Mouse (Mus musculus) right cerebral cortex, adult 2 months (tissue): ENCODE measurements around the gene Tmem254c.
"Not testable (repeated sequence)": the region's sequence is repeated elsewhere in the genome, so short reads cannot be mapped to it uniquely, and the experiment has no call there.

ENCODE experiments used
- DNase-seq, 2 experiments: peaks; one replicate each; pipeline ENCODE4 v3.0.0; 2021 to 2022; ENCODE audit warnings: low spot score in 2 of 2

Tmem254c gene

GRCm38 (mm10) chr14:26067325-26067633 is at the start of gene Tmem254c:
Tmem254c (minus strand) TSS chr14:26067355.
- DNase-seq, result not testable (repeated sequence)

- DNase-seq, result not testable (repeated sequence)
Measured at GRCm38 (mm10) chr14:26097622-26098021, 30.5 kb upstream of the Tmem254c start.

GRCm38 (mm10) chr14:26081997-26082396 is 14.8 kb upstream of the Tmem254c start, which contains the start of gene Cphx3:
Cphx3 (plus strand) TSS chr14:26082297.
- DNase-seq, result not testable (repeated sequence)

- DNase-seq, result not testable (repeated sequence)
Measured at GRCm38 (mm10) chr14:26081216-26081615, 14.1 kb upstream of the Tmem254c start, which contains the start of gene Cphx2. Cphx2 (plus strand) TSS chr14:26081516.

GRCm38 (mm10) chr14:26076620-26077390 is 9.7 kb upstream of the Tmem254c start:
- DNase-seq, result not testable (repeated sequence)

- DNase-seq, result not testable (repeated sequence)
Measured at GRCm38 (mm10) chr14:26066574-26067324, 406 bp downstream of the Tmem254c start.

GRCm38 (mm10) chr14:26059362-26059761 is 7.8 kb downstream of the Tmem254c start:
- DNase-seq, result not testable (repeated sequence)

DNA sequence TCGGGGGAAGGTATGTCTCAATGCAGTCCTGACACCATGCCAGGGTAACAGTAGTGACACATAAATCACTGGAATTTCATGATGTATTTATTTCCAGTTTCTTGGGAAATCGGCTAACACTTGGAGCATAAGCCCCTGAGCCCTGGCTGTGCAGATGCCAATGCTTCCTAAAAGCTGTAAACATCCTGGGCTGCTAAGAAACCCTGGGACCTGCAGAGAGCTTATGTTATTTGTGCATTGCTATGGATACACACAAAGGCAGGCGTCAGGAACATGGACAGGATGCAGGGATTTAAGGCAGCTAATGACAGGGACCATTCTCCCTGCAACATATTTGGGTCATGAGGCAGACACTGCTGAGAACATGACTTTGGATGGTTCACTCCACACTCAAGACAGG is 9.0 kb downstream of the Tmem254c start:
- DNase-seq, result not testable (repeated sequence)

GRCm38 (mm10) chr14:26048767-26049166 is 18.4 kb downstream of the Tmem254c start:
- not testable (repeated sequence) for DNase-seq

GRCm38 (mm10) chr14:26047026-26047425 is 20.1 kb downstream of the Tmem254c start:
- not testable (repeated sequence) for DNase-seq

DNA sequence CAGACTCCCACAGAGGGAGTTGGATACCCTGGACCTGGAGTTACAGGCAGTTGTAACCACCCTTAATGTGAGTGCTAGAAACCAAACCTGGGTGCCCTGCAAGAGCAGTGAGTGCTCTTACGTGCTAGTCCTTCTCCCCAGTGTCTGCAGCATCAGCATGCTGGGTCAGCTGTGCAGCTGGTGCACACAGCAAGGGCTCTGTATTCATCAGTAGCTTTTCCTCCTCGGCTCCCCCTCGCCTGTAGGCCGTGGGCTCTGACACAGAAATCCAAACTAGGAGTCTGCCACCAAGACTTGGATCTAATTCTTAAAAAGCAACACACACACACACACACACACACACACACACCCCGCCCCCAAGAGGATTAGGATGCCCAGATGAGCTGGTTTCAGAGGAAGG is 22.1 kb downstream of the Tmem254c start:
- not testable (repeated sequence) for DNase-seq

- DNase-seq, result not testable (repeated sequence)
Measured at GRCm38 (mm10) chr14:26042611-26043010, 24.5 kb downstream of the Tmem254c start, which contains the start of gene Gm9780. Gm9780 (minus strand) TSS chr14:26042711.

GRCm38 (mm10) chr14:26035439-26035838 is 31.7 kb downstream of the Tmem254c start:
- not testable (repeated sequence) for DNase-seq

DNA sequence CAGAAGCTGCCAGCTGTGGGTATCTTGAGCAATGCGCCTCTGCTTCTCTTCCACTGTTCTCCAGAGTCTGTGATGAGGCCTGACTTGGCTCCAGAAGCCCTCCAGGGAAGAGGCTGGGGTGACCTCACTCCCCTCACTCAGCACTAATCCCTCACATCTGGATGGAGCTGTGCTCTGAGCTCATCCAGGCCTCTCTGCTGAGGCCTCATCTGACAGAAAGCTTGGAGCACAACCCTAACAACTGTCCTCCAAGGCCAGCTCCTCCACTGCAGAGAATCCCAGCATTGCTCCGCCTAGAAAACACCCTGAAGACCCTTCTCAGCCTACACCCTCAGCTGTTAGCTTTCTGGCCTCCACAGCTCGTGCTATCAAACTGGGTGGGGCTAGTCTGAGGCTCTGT is 32.8 kb downstream of the Tmem254c start:
- DNase-seq, result not testable (repeated sequence)

DNA sequence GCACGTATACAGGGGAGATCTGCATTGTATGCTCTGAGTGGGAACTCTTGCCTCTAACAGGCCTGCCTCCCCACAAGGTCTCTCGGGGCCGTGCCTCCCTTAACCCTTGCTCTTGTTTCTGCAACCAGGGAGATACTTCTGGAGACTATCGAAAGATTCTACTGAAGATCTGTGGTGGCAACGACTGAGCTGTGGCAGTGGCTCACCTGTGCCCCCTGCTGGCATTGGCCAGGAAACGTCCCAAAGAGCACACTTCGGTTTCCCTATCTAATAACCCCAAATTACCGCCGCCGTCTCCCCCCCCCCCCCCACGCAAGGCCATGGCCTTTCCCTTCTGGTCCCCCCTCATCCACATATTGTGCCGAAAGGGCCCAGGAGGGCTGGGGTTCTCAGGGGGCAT is 41.5 kb downstream of the Tmem254c start:
- not testable (repeated sequence) for DNase-seq

DNA sequence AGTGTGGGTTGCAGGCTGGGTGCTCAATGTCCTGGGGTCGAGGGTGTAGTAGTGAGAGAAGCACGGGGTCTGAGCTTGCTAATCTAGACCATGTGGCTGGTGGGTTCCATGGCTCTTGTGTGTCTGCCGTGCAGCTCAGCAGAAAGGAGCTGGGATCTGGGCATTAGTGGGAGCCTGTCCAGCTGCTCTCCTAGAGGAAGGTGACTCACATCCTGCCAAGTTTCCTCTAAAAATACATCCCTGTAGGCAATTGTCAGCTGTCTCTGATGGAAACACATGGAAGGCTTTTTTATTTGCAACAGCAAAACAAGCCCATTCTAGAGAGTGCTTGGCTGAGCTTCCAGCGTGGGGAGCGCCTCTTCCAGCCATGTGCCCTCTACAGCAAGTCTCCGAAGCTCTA is 44.3 kb downstream of the Tmem254c start:
- DNase-seq, result not testable (repeated sequence)

- DNase-seq, result not testable (repeated sequence)
Measured at GRCm38 (mm10) chr14:26021555-26021954, 45.6 kb downstream of the Tmem254c start.

DNA sequence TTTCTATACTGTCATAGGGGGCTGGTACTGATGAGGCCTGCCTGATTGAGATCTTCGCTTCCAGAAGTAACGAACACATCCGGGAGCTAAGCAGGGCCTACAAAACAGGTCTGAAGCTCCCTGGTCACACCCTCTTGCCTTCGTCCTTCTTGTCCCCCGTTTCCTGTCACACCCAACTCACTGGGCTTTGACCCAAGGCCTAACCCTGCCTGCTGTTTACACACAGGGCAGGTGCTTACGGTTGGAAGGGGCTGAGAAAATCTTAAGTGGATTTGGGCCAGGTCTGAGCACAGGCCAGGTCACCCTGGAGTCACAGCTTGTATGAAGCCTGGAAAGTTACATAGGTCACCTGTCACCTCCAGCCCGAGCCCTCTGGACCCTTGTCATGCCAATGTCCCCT is 50.7 kb downstream of the Tmem254c start:
- not testable (repeated sequence) for DNase-seq
